Mouse (Mus musculus) midbrain, embryonic 14.5 days (tissue): Measurements from ENCODE around the gene Nop9. TPM values are rescaled to one million over a fixed set of nuclear protein-coding genes. Genes with fewer than 3 reads are reported as not detected.

ENCODE experiments used
- ATAC-seq: fragments of 200-750 bp; cut with Nextera tagmentation; 2 replicates; pipeline ENCODE4 v1.8.0; 2017; ENCODE audit warnings: moderate number of reproducible peaks, moderate library complexity; ENCODE audit not compliant: low FRiP score, low TSS enrichment
- DNase-seq: peaks from one replicate; pipeline ENCODE4 v3.0.0-alpha.2; 2015
- H3K27ac ChIP-seq: fragments of 300-500 bp; sonication (generic); replicated peaks from 2 replicates; pipeline ENCODE4 v1.5.1; 2014; ENCODE audit warnings: mild to moderate bottlenecking, low read depth, low read length, moderate library complexity
- H3K27me3 ChIP-seq: fragments of 300-500 bp; sonication (generic); 2 replicates; pipeline ENCODE4 v1.6.1; 2014; ENCODE audit warnings: low read length, control low read depth, mixed read lengths; ENCODE audit not compliant: control insufficient read depth, insufficient read depth
- H3K36me3 ChIP-seq: fragments of 300-500 bp; sonication (generic); 2 replicates; pipeline ENCODE4 v1.6.1; 2014; ENCODE audit warnings: low read length, control low read depth; ENCODE audit not compliant: control insufficient read depth, insufficient read depth
- H3K4me1 ChIP-seq: fragments of 300-500 bp; sonication (generic); 2 replicates; pipeline ENCODE4 v1.6.1; 2014; ENCODE audit warnings: mild to moderate bottlenecking, antibody characterized with exemption, low read length, control low read depth; ENCODE audit not compliant: control insufficient read depth, insufficient read depth
- H3K4me2 ChIP-seq: fragments of 300-500 bp; sonication (generic); 2 replicates; pipeline ENCODE4 v1.6.1; 2014; ENCODE audit warnings: mild to moderate bottlenecking, low read length, moderate library complexity
- H3K4me3 ChIP-seq: fragments of 300-500 bp; sonication (generic); replicated peaks from 2 replicates; pipeline ENCODE4 v1.5.1; 2014; ENCODE audit warnings: low read depth, low read length
- H3K9ac ChIP-seq: fragments of 300-500 bp; sonication (generic); replicated peaks from 2 replicates; pipeline ENCODE4 v1.6.1; 2014; ENCODE audit warnings: mild to moderate bottlenecking, low read length, moderate library complexity
- H3K9me3 ChIP-seq: fragments of 300-500 bp; sonication (generic); 2 replicates; pipeline ENCODE4 v1.6.1; 2016; ENCODE audit warnings: low read length, control low read depth, mixed read lengths; ENCODE audit not compliant: control insufficient read depth
- WGBS: fragments of 180-500 bp; shearing (Covaris S2); extraction: QIAGEN DNeasy Blood & Tissue Kit; methylation state at CpG from one replicate; pipeline ENCODE4 v1.1.7; 2014; 5-methylcytosine and 5-hydroxymethylcytosine counted together
- polyA plus RNA-seq: library from polyadenylated mRNA; unstranded; fragments of >200 nt; fragmentation: Nextera tagmentation; extraction: Ambion mirVana; gene quantifications from 2 replicates; pipeline ENCODE4 v1.2.1, GENCODE M21; 2014

The Nop9 gene
- polyA plus RNA-seq, 1 experiment from 2014 or later: 31.2 TPM

DNA sequence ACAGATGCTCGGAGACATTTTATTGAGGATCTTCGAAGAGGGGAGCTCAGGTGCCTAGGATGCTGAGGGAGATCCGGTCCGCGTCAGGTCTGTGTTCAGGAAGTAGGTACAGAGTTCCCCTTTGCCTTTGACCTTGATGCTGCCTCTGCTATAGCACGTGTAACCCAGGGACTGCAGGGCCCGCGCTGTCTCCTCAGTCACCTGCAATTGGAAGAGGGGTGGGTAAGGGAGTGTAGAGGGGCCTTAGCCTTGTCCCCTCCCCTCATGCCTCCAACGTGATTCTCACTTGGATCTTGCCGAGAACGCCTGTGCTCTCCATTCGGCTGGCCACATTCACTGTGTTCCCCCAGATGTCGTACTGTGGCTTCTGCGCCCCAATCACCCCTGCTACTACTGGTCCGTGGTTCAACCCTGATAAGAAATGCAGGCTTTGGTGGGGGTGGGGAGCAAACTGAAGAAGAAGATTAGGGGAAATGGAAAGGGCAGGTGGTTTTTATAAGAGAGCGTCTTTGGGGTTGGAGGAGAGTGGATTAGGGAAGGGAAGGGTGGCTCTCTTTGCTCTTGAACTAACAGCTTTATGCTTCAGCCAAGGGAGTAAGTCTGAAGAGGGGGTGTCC lies 23.7 kb downstream of the Nop9 start:
- no peak for DNase-seq
- no peak overlapping the region for H3K4me3 ChIP-seq
- H3K9ac ChIP-seq: no peak overlapping the region
- H3K27ac ChIP-seq: no peak overlapping the region
- WGBS: 72% methylated on average over 16 of the region's 16 CpGs
- H3K27me3 ChIP-seq: peaks cover 42% of the 10 kb centered on the region
- no peaks in the 10 kb centered on the region for H3K36me3 ChIP-seq
- no peak overlapping the region for H3K4me2 ChIP-seq
- H3K4me1 ChIP-seq: no peaks in the 10 kb centered on the region
- no peak for ATAC-seq
- H3K9me3 ChIP-seq: no peaks in the 10 kb centered on the region

DNA sequence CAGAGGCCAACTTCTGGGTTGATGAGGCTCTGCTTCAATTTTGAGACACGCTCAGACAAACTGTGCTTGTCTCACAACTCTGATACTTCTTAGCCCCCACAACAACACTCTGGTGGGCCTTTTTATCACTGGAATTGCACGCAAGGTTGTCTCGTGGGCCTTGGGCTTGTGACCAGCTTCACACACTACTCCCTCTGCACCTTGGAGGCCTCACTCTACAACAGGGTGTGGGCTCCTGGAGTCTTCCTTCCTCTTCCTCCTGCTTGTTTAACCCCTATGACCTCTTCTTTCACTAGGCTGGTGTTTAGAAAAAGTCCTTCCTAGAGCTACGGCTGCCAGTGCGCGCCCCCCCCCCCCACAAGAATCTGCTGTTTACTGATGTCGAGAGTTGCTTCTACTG lies 31.2 kb downstream of the Nop9 start:
- Histone ChIP-seq H3K9ac (no peak overlapping the region), H3K9me3 (no peaks in the 10 kb centered on the region), H3K27me3 (peaks cover 6% of the 10 kb centered on the region), H3K4me2 (no peak overlapping the region), H3K4me3 (no peak overlapping the region), H3K36me3 (no peaks in the 10 kb centered on the region), H3K27ac (no peak overlapping the region), H3K4me1 (no peaks in the 10 kb centered on the region)
- WGBS: 78% methylated on average over 7 of the region's 7 CpGs
- DNase-seq (no peak), ATAC-seq (no peak)

DNA sequence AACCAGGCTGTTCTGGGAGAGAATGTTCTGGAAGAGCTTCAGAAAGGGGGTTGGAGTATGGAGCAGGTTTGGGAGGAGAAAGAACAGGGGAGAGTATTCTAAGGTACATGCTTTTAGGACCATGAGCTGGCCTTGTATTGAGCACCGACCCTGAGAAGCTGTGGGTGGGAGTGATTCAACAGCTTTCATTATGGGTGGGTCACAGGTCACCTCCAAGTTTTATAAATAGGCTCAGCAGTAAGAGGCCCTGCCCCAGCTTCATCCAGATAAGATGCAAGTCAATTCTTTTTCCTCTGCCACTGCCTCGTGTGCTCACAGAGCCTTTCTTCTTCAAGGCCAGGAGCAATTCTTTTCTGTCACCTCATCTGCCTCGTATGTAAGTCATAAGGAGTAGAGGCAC lies 31.7 kb downstream of the Nop9 start:
- no peak overlapping the region for H3K9ac ChIP-seq
- no peak overlapping the region for H3K4me2 ChIP-seq
- 49% methylated on average over 3 of the region's 3 CpGs for WGBS
- H3K4me1 ChIP-seq: no peaks in the 10 kb centered on the region
- DNase-seq: no peak
- no peaks in the 10 kb centered on the region for H3K9me3 ChIP-seq
- peaks cover 10% of the 10 kb centered on the region for H3K27me3 ChIP-seq
- H3K36me3 ChIP-seq: no peaks in the 10 kb centered on the region
- no peak for ATAC-seq
- H3K27ac ChIP-seq: no peak overlapping the region
- no peak overlapping the region for H3K4me3 ChIP-seq

DNA sequence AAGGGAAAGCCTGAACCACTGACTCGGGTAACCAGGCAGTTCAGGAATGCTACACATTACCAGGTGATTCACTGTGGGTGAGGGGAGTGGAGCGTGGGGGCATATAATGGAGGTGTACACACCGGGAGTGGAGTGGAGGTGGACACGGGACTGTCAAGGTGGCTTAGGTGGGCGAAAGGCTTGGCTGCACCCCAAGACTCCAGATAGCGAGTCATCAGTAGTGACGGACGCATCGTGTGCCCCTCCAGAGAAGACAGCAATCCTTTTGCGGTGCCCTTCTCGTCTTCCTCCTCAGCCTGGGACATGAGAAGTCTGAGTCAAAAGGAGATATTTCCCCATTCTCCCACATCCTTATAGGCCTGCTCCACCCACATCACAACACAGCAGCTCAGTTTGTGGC lies 32.3 kb downstream of the Nop9 start:
- Histone ChIP-seq H3K9me3 (no peaks in the 10 kb centered on the region), H3K9ac (no peak overlapping the region), H3K27me3 (peaks cover 17% of the 10 kb centered on the region), H3K4me2 (no peak overlapping the region), H3K4me3 (no peak overlapping the region), H3K27ac (no peak overlapping the region), H3K36me3 (no peaks in the 10 kb centered on the region), H3K4me1 (no peaks in the 10 kb centered on the region)
- no peak for DNase-seq
- no peak for ATAC-seq
- 90% methylated on average over 11 of the region's 11 CpGs for WGBS

DNA sequence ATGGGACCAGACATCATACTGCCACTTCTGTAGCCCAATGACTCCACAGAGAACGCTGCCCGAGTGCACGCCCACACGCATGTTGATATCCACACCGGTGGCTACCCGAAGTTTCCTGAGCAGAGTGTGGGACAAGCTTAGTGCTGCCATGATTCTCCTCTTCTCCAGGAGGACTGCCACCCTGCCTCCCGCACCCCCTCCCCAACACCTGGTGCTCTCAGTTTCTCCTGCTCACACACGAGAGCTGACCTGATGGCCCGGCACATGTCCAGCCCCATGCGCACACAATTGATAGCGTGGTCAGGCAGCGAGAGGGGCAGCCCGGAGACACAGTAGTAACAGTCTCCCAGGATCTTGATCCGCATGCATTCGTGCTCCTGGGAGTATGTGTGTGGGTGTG lies 33.2 kb downstream of the Nop9 start:
- 87% methylated on average over 15 of the region's 15 CpGs for WGBS
- Histone ChIP-seq H3K4me2 (no peak overlapping the region), H3K9me3 (no peaks in the 10 kb centered on the region), H3K9ac (no peak overlapping the region), H3K27ac (no peak overlapping the region), H3K27me3 (peaks cover 26% of the 10 kb centered on the region), H3K4me1 (peaks cover 4% of the 10 kb centered on the region; the same call in 1 of the 2 replicates), H3K36me3 (no peaks in the 10 kb centered on the region), H3K4me3 (no peak overlapping the region)
- DNase-seq (no peak), ATAC-seq (no peak)

DNA sequence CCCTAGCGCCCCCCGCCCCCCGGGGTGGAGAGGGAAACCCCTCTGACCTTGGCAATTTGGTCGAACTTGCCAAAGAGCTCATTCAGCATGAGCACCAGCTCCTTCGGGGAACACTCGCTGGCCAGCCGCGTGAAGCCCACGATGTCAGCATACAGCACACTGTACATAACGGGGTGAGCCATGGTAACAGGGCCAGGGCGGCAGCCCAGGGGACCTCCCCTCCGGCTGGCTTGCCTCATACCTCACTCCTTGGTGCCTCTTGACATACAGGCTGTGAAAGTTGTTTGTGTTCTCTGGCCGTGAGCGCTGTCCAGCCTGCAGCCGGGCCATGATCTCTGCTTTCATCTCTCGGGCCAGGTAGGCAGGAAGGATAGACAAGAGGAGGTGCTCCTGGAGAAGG lies 34.2 kb downstream of the Nop9 start:
- H3K4me3 ChIP-seq: no peak overlapping the region
- DNase-seq (no peak), ATAC-seq (no peak)
- 68% methylated on average over 16 of the region's 16 CpGs for WGBS
- H3K27ac ChIP-seq: no peak overlapping the region
- no peaks in the 10 kb centered on the region for H3K9me3 ChIP-seq
- no peak overlapping the region for H3K4me2 ChIP-seq
- H3K27me3 ChIP-seq: peaks cover 35% of the 10 kb centered on the region
- H3K36me3 ChIP-seq: no peaks in the 10 kb centered on the region
- peaks cover 4% of the 10 kb centered on the region; the same call in 1 of the 2 replicates for H3K4me1 ChIP-seq
- no peak overlapping the region for H3K9ac ChIP-seq

DNA sequence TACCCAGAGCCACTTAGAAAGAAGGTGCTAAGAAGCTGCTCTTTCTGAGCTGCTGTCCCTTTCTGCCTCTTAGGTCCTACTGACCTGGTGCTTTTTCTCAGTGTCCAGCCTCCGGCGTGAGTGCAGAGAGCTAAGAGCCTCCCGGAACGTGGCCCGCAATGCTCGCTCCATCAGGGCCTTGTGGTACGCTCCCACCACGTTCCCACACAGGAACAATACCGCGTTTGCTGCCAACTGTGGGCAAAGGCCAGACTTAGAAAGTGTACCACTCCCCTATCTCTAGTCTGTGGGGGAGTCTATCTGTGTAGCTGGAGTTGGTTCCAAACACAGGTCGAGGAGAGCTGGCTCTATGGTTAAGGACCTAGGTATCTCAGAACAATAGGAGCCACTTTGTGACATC lies 35.2 kb downstream of the Nop9 start:
- Histone ChIP-seq H3K27ac (no peak overlapping the region), H3K36me3 (no peaks in the 10 kb centered on the region), H3K4me1 (peaks cover 4% of the 10 kb centered on the region; the same call in 1 of the 2 replicates), H3K9me3 (no peaks in the 10 kb centered on the region), H3K4me2 (no peak overlapping the region), H3K27me3 (peaks cover 41% of the 10 kb centered on the region), H3K9ac (no peak overlapping the region), H3K4me3 (no peak overlapping the region)
- DNase-seq (no peak), ATAC-seq (no peak)
- 86% methylated on average over 11 of the region's 11 CpGs for WGBS

DNA sequence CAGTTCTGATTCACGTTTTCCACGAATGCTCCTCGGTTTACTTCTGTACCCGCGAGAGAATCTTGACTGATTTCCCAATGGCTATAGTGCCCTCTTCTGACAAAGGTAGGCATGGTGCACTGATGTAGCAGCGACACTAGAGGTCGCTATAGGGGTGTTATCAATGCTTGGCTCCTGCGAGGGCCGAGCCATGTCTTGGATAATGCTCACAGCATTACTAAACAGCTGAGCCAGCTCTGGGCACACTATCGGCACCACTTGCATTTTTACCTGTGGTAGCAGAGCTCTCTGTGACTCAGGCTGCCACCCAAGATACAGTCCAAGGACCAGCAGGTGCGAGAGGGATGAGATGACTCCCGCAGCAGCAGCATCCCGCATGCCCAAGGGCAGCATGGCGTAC lies 35.8 kb downstream of the Nop9 start:
- 16% methylated on average over 14 of the region's 14 CpGs for WGBS
- H3K4me1 ChIP-seq: peaks cover 4% of the 10 kb centered on the region; the same call in 1 of the 2 replicates
- DNase-seq: peak; percentile 91
- peak overlapping the region; percentile 42 for H3K4me2 ChIP-seq
- H3K9me3 ChIP-seq: no peaks in the 10 kb centered on the region
- no peak overlapping the region; the same call in 1 of the 2 replicates for H3K9ac ChIP-seq
- ATAC-seq: peak; percentile 54; the same call in 1 of the 2 replicates
- H3K27me3 ChIP-seq: peaks cover 47% of the 10 kb centered on the region
- H3K36me3 ChIP-seq: no peaks in the 10 kb centered on the region
- no peak overlapping the region for H3K27ac ChIP-seq
- peak overlapping the region; percentile 10; the same call in 1 of the 2 replicates for H3K4me3 ChIP-seq

DNA sequence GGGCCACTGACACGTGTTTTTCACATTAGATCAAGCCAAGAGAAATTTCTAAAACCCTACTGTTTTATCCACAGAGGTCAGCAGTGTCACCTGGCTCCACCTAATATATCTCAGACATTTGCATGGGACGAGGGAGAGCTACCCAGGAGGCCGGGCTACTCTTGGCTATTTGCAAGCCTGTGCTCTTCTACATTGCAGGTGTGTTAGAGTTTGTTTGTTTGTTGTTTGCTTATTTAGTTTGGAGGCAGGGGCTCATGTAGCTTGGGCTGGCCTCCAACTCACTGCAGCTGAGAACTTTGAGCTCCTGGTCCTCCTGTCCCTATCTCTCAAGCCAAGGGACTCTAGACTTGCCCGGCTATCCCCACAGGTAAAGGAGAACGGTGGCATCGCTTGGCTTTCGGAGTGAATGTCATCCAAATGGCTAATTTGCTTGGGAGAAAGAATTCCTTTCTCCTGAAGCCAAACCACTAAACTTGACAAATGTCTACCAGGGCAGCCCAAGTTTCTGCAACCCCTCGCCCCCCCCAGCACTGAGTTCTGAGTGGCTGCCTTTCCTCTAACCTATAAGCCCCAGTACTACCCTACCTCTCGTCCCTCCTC lies 37.0 kb downstream of the Nop9 start:
- ATAC-seq: no peak
- Histone ChIP-seq H3K27me3 (peaks cover 52% of the 10 kb centered on the region), H3K4me2 (0 out of 2 replicates have a peak overlapping the region, but pooled peaks have one; percentile 42), H3K4me3 (no peak overlapping the region), H3K27ac (no peak overlapping the region), H3K9ac (no peak overlapping the region), H3K4me1 (peaks cover 4% of the 10 kb centered on the region; the same call in 1 of the 2 replicates), H3K9me3 (no peaks in the 10 kb centered on the region), H3K36me3 (no peaks in the 10 kb centered on the region)
- WGBS: 52% methylated on average over 9 of the region's 9 CpGs
- no peak for DNase-seq
